Mouse (Mus musculus) brain, adult 10 weeks (tissue): ENCODE results near the gene Gucy1b1. TPM values are rescaled to one million over a fixed set of nuclear protein-coding genes. Genes with fewer than 3 reads are reported as not detected.

ENCODE experiments used
- polyA plus RNA-seq: library from polyadenylated mRNA; stranded (reverse); fragments of 350-450 nt; fragmentation: Illumina TruSeq; extraction: RNeasy Lipid Tissue Mini Kit (QIAGEN cat#74804); gene quantifications from one replicate; pipeline ENCODE4 v1.2.3, GENCODE M21; 2015; ENCODE audit warnings: low read depth, low replicate concordance

Gucy1b1 gene
- polyA plus RNA-seq: 161 TPM

DNA sequence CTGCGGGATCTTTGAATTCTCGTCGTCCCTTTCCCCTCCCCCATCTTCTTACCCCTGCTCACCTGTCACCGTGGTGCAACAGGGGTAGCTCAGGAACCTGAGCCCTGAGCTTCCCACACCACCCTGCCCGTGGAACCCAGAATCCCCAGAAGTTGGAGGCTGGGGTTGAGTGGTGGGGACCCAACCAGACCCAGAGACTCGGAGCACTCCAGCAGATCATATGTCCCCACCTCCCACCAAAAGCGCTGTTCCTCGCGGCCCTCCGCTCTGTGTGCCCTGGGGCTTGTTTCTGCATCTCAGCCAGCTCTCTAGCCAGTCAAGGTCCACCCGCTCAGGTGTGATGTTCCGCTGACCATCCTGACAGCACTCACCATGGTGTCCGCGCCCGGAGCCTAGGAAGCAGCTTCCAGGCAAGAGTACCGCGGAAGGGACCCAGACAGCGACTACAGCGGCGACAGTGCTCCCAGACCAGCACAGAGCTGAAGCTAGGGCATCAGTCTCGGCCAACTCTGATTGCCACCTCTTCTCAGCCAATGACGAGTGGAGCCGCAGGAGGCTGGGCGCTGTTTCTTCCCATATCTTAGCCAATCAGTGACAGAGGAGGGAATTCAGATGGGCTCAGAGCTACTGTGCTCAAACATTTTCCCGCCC lies at the start of gene Gucy1b1:
TSS of gene Gucy1b1 (minus strand) at position 489 of the 651 bp plus-strand sequence.

Other genes with a start within 250 kb of the Gucy1b1 start
- 33.7 TPM for gene Ctso, start 142.1 kb downstream of the Gucy1b1 start, polyA plus RNA-seq
- gene Tdo2, start 98.5 kb downstream of the Gucy1b1 start, polyA plus RNA-seq: 2.6 TPM
- gene Asic5, start 92.4 kb downstream of the Gucy1b1 start, polyA plus RNA-seq: not detected
- 55.8 TPM for gene Gucy1a1, start 71.1 kb upstream of the Gucy1b1 start, polyA plus RNA-seq